Mouse (Mus musculus) liver, embryonic 15.5 days (tissue): ENCODE data around the gene Taf6. TPM values are rescaled to one million over a fixed set of nuclear protein-coding genes. Genes with fewer than 3 reads are reported as not detected.
"Not testable (repeated sequence)": the region's sequence is repeated elsewhere in the genome, so short reads cannot be mapped to it uniquely, and the experiment has no call there.

Experiments
- ATAC-seq: fragments of 200-750 bp; cut with Nextera tagmentation; 2 replicates; pipeline ENCODE4 v1.8.0; 2017; ENCODE audit warnings: moderate number of reproducible peaks, mild to moderate bottlenecking, moderate library complexity; ENCODE audit not compliant: insufficient read depth
- H3K27ac ChIP-seq: fragments of 300-500 bp; sonication (generic); replicated peaks from 2 replicates; pipeline ENCODE4 v1.5.1; 2015; ENCODE audit warnings: mild to moderate bottlenecking, inconsistent platforms
- H3K27me3 ChIP-seq: fragments of 300-500 bp; sonication (generic); 2 replicates; pipeline ENCODE4 v1.6.1; 2015; ENCODE audit warnings: mild to moderate bottlenecking, inconsistent platforms
- H3K36me3 ChIP-seq: fragments of 300-500 bp; sonication (generic); replicated peaks from 2 replicates; pipeline ENCODE4 v1.6.1; 2015; ENCODE audit warnings: moderate library complexity, mild to moderate bottlenecking, inconsistent platforms
- H3K4me1 ChIP-seq: fragments of 300-500 bp; sonication (generic); replicated peaks from 2 replicates; pipeline ENCODE4 v1.6.1; 2015; ENCODE audit warnings: inconsistent platforms
- H3K4me2 ChIP-seq: fragments of 300-500 bp; sonication (generic); 2 replicates; pipeline ENCODE4 v1.6.1; 2015; ENCODE audit warnings: moderate library complexity, mild to moderate bottlenecking, inconsistent platforms
- H3K4me3 ChIP-seq: fragments of 300-500 bp; sonication (generic); replicated peaks from 2 replicates; pipeline ENCODE4 v1.5.1; 2015; ENCODE audit warnings: mild to moderate bottlenecking, inconsistent platforms
- H3K9ac ChIP-seq: fragments of 300-500 bp; sonication (generic); 2 replicates; pipeline ENCODE4 v1.6.1; 2015; ENCODE audit warnings: moderate library complexity, mild to moderate bottlenecking, inconsistent platforms
- H3K9me3 ChIP-seq: fragments of 300-500 bp; sonication (generic); replicated peaks from 2 replicates; pipeline ENCODE4 v1.6.1; 2016; ENCODE audit warnings: inconsistent platforms
- WGBS: fragments of 180-500 bp; shearing (Covaris S2); methylation state at CpG from one replicate; pipeline ENCODE4 v1.1.7; 2015; ENCODE audit warnings: mixed read lengths; ENCODE audit not compliant: insufficient replicate concordance; 5-methylcytosine and 5-hydroxymethylcytosine counted together
- polyA plus RNA-seq: library from polyadenylated mRNA; unstranded; fragments of >200 nt; fragmentation: Nextera tagmentation; extraction: Ambion mirVana; gene quantifications from 2 replicates; pipeline ENCODE4 v1.2.1, GENCODE M21; 2015

The Taf6 gene
- 36.8 and 37.9 TPM in 2 replicates for polyA plus RNA-seq

- ATAC-seq = peak; percentile 84
- peak within 1 kb of the TSS; percentile 82 for H3K27ac ChIP-seq
- peak within 1 kb of the TSS; percentile 79 for H3K4me3 ChIP-seq
- WGBS = under 1% methylated on average over 31 of the region's 31 CpGs
- H3K4me2 ChIP-seq = peak within 1 kb of the TSS; percentile 83
- H3K27me3 ChIP-seq = no peaks in the 10 kb centered on the region
- no peaks in the 10 kb centered on the region for H3K9me3 ChIP-seq
- peaks cover 26% of the 10 kb centered on the region for H3K36me3 ChIP-seq
- H3K4me1 ChIP-seq = peaks cover 32% of the 10 kb centered on the region
- H3K9ac ChIP-seq = peak within 1 kb of the TSS; percentile 84
Observed at GRCm38 (mm10) chr5:138186950-138187638, at the start of gene Taf6, which contains the start of gene Cnpy4. Gene Taf6 (minus strand): TSS chr5:138187451. Gene Cnpy4 (plus strand): TSS chr5:138187485.

GRCm38 (mm10) chr5:138234224-138234623, 47.0 kb upstream of the Taf6 start:
- Histone ChIP-seq H3K27ac (no peak overlapping the region), H3K4me3 (no peak overlapping the region)
- no peak for ATAC-seq

GRCm38 (mm10) chr5:138233778-138234177, 46.5 kb upstream of the Taf6 start:
- Histone ChIP-seq H3K9ac (no peak overlapping the region), H3K36me3 (no peaks in the 10 kb centered on the region), H3K27ac (no peak overlapping the region), H3K4me3 (no peak overlapping the region), H3K4me2 (no peak overlapping the region), H3K9me3 (no peaks in the 10 kb centered on the region), H3K4me1 (no peaks in the 10 kb centered on the region), H3K27me3 (no peaks in the 10 kb centered on the region)
- WGBS = 84% methylated on average over 2 of the region's 2 CpGs
- no peak for ATAC-seq

More at GRCm38 (mm10) chr5:138234224-138234623, 47.0 kb upstream of the Taf6 start:
- Histone ChIP-seq H3K9ac (no peak overlapping the region), H3K4me2 (no peak overlapping the region), H3K4me1 (no peaks in the 10 kb centered on the region), H3K27me3 (no peaks in the 10 kb centered on the region), H3K9me3 (no peaks in the 10 kb centered on the region), H3K36me3 (no peaks in the 10 kb centered on the region)

GRCm38 (mm10) chr5:138229511-138229910, 42.3 kb upstream of the Taf6 start:
- no peak overlapping the region for H3K27ac ChIP-seq
- no peaks in the 10 kb centered on the region for H3K4me1 ChIP-seq
- H3K4me2 ChIP-seq = no peak overlapping the region
- H3K4me3 ChIP-seq = no peak overlapping the region
- WGBS = 80% methylated on average over 3 of the region's 3 CpGs
- no peak for ATAC-seq
- H3K36me3 ChIP-seq = no peaks in the 10 kb centered on the region
- no peak overlapping the region for H3K9ac ChIP-seq
- no peaks in the 10 kb centered on the region for H3K27me3 ChIP-seq
- no peaks in the 10 kb centered on the region for H3K9me3 ChIP-seq

GRCm38 (mm10) chr5:138228026-138228425, 40.8 kb upstream of the Taf6 start:
- no peak overlapping the region for H3K4me3 ChIP-seq
- H3K9ac ChIP-seq = no peak overlapping the region
- no peaks in the 10 kb centered on the region for H3K4me1 ChIP-seq
- H3K27ac ChIP-seq = no peak overlapping the region
- H3K9me3 ChIP-seq = no peaks in the 10 kb centered on the region
- WGBS = 24% methylated on average over 3 of the region's 3 CpGs
- H3K36me3 ChIP-seq = no peaks in the 10 kb centered on the region
- no peak for ATAC-seq
- no peak overlapping the region for H3K4me2 ChIP-seq
- H3K27me3 ChIP-seq = no peaks in the 10 kb centered on the region

GRCm38 (mm10) chr5:138227367-138227766, 40.1 kb upstream of the Taf6 start:
- H3K27ac ChIP-seq = no peak overlapping the region
- no peaks in the 10 kb centered on the region for H3K36me3 ChIP-seq
- no peak for ATAC-seq
- no peaks in the 10 kb centered on the region for H3K27me3 ChIP-seq
- no peak overlapping the region for H3K9ac ChIP-seq
- no peak overlapping the region for H3K4me2 ChIP-seq
- no peaks in the 10 kb centered on the region for H3K9me3 ChIP-seq
- no peak overlapping the region for H3K4me3 ChIP-seq
- 14% methylated on average over 2 of the region's 2 CpGs for WGBS
- H3K4me1 ChIP-seq = no peaks in the 10 kb centered on the region

GRCm38 (mm10) chr5:138226491-138226890, 39.2 kb upstream of the Taf6 start:
- H3K4me1 ChIP-seq = no peaks in the 10 kb centered on the region
- no peaks in the 10 kb centered on the region for H3K27me3 ChIP-seq
- ATAC-seq = no peak
- no peak overlapping the region for H3K4me2 ChIP-seq
- H3K4me3 ChIP-seq = no peak overlapping the region
- no peaks in the 10 kb centered on the region for H3K36me3 ChIP-seq
- WGBS = 34% methylated on average over 4 of the region's 4 CpGs
- no peak overlapping the region for H3K27ac ChIP-seq
- H3K9me3 ChIP-seq = no peaks in the 10 kb centered on the region
- no peak overlapping the region for H3K9ac ChIP-seq

GRCm38 (mm10) chr5:138225700-138226099, 38.4 kb upstream of the Taf6 start, which contains the start of gene Nxpe5:
Gene Nxpe5 (plus strand): TSS chr5:138225898.
- no peaks in the 10 kb centered on the region for H3K9me3 ChIP-seq
- ATAC-seq = no peak
- no peak within 1 kb of the TSS for H3K27ac ChIP-seq
- H3K4me3 ChIP-seq = no peak within 1 kb of the TSS
- no peaks in the 10 kb centered on the region for H3K27me3 ChIP-seq
- no peak within 1 kb of the TSS for H3K4me2 ChIP-seq
- H3K4me1 ChIP-seq = no peaks in the 10 kb centered on the region
- H3K36me3 ChIP-seq = no peaks in the 10 kb centered on the region
- H3K9ac ChIP-seq = no peak within 1 kb of the TSS
- WGBS = 49% methylated on average over 2 of the region's 2 CpGs

GRCm38 (mm10) chr5:138223287-138223686, 36.0 kb upstream of the Taf6 start:
- Histone ChIP-seq H3K4me1 (no peaks in the 10 kb centered on the region), H3K9ac (no peak overlapping the region), H3K27me3 (no peaks in the 10 kb centered on the region), H3K4me2 (no peak overlapping the region), H3K27ac (no peak overlapping the region), H3K9me3 (no peaks in the 10 kb centered on the region), H3K36me3 (no peaks in the 10 kb centered on the region), H3K4me3 (no peak overlapping the region)
- ATAC-seq = no peak
- 46% methylated on average over 3 of the region's 3 CpGs for WGBS

GRCm38 (mm10) chr5:138222111-138222510, 34.9 kb upstream of the Taf6 start:
- Histone ChIP-seq H3K4me3 (no peak overlapping the region), H3K9me3 (no peaks in the 10 kb centered on the region), H3K27ac (no peak overlapping the region), H3K4me1 (no peaks in the 10 kb centered on the region), H3K27me3 (no peaks in the 10 kb centered on the region), H3K9ac (no peak overlapping the region), H3K4me2 (no peak overlapping the region), H3K36me3 (no peaks in the 10 kb centered on the region)
- 20% methylated on average over 4 of the region's 4 CpGs for WGBS
- ATAC-seq = no peak

- 41% methylated on average over 2 of the region's 2 CpGs for WGBS
- Histone ChIP-seq H3K4me3 (no peak overlapping the region), H3K4me1 (no peaks in the 10 kb centered on the region), H3K4me2 (no peak overlapping the region), H3K9ac (no peak overlapping the region), H3K27ac (no peak overlapping the region), H3K27me3 (no peaks in the 10 kb centered on the region), H3K36me3 (no peaks in the 10 kb centered on the region), H3K9me3 (no peaks in the 10 kb centered on the region)
- no peak for ATAC-seq
Observed at GRCm38 (mm10) chr5:138219864-138220263, 32.6 kb upstream of the Taf6 start.

- H3K4me3 ChIP-seq, H3K4me1 ChIP-seq, ATAC-seq, H3K36me3 ChIP-seq, H3K9me3 ChIP-seq, H3K27me3 ChIP-seq, H3K27ac ChIP-seq, H3K4me2 ChIP-seq, H3K9ac ChIP-seq: not testable (repeated sequence)
- 84% methylated on average over 13 of the region's 13 CpGs for WGBS
Observed at GRCm38 (mm10) chr5:138216632-138217031, 29.4 kb upstream of the Taf6 start.
